Mouse (Mus musculus) olfactory bulb, adult 2 months (tissue): ENCODE data around the gene Nxt1. TPM values are rescaled to one million over a fixed set of nuclear protein-coding genes. Genes with fewer than 3 reads are reported as not detected.
A peak's percentile ranks its signal among the peaks of the same experiment; 100 is the strongest.

Experiments
- H3K27ac ChIP-seq: fragments of 200-500 bp; 2 replicates; pipeline ENCODE4 v1.5.1; 2012; ENCODE audit warnings: low read depth, low read length; ENCODE audit not compliant: insufficient read depth
- H3K4me1 ChIP-seq: fragments of 200-500 bp; 2 replicates; pipeline ENCODE4 v1.6.1; 2012; ENCODE audit warnings: low read length; ENCODE audit not compliant: control insufficient read depth, insufficient read depth
- H3K4me3 ChIP-seq: fragments of 200-500 bp; 2 replicates; pipeline ENCODE4 v1.5.1; 2012; ENCODE audit warnings: mild to moderate bottlenecking, low read depth, low read length, moderate library complexity; ENCODE audit not compliant: insufficient read depth
- CTCF ChIP-seq: fragments of 200-500 bp; IDR thresholded peaks from 2 replicates; pipeline ENCODE4 v1.5.1; 2012; ENCODE audit warnings: low read depth, mild to moderate bottlenecking, low read length, moderate library complexity; ENCODE audit not compliant: insufficient read depth
- POLR2A ChIP-seq: fragments of 200-500 bp; IDR thresholded peaks from 2 replicates; pipeline ENCODE4 v1.6.1; 2012; ENCODE audit warnings: mild to moderate bottlenecking, low read depth, low read length, moderate library complexity; ENCODE audit not compliant: insufficient read depth
- WGBS: fragments of 180-500 bp; shearing (Covaris S2); methylation state at CpG from one replicate; pipeline ENCODE4 v1.1.7; 2018; 5-methylcytosine and 5-hydroxymethylcytosine counted together
- polyA plus RNA-seq: library from polyadenylated mRNA; stranded (reverse); fragments of >200 nt; gene quantifications from 2 replicates; pipeline ENCODE4 v1.2.4, GENCODE M21; 2012; ENCODE audit warnings: low replicate concordance; ENCODE audit not compliant: missing spikeins, insufficient read depth, insufficient read length

Nxt1 gene
- polyA plus RNA-seq, 1 experiment = not detected

GRCm38 (mm10) chr2:148712326-148712725, 39.9 kb downstream of the Nxt1 start:
- WGBS = 78% methylated on average over 3 of the region's 3 CpGs
- TF ChIP-seq CTCF = no peak
- no peak for TF ChIP-seq POLR2A

GRCm38 (mm10) chr2:148717072-148717471, 44.7 kb downstream of the Nxt1 start:
- H3K4me3 ChIP-seq = no peak overlapping the region
- 46% methylated on average over 2 of the region's 2 CpGs for WGBS
- H3K27ac ChIP-seq = peak overlapping the region; percentile 97
- H3K4me1 ChIP-seq = peaks cover 17% of the 10 kb centered on the region
- TF ChIP-seq POLR2A = no peak
- TF ChIP-seq CTCF = no peak

More at GRCm38 (mm10) chr2:148712326-148712725, 39.9 kb downstream of the Nxt1 start:
- no peak overlapping the region for H3K4me3 ChIP-seq
- H3K4me1 ChIP-seq = peaks cover 21% of the 10 kb centered on the region
- H3K27ac ChIP-seq = peak overlapping the region; percentile 32; the same call in 1 of the 2 replicates

GRCm38 (mm10) chr2:148719271-148719995, 47.0 kb downstream of the Nxt1 start:
- TF ChIP-seq CTCF (no peak), POLR2A (no peak)
- peaks cover 18% of the 10 kb centered on the region for H3K4me1 ChIP-seq
- H3K27ac ChIP-seq = peak overlapping the region; percentile 89
- 60% methylated on average over 2 of the region's 2 CpGs for WGBS
- no peak overlapping the region for H3K4me3 ChIP-seq

Other genes starting within 250 kb of the Nxt1 start
- gene Cd93, start 229.0 kb upstream of the Nxt1 start, polyA plus RNA-seq = not detected in 2 replicates
- gene Gzf1, start 8.4 kb downstream of the Nxt1 start, polyA plus RNA-seq = not detected in 2 replicates
- 141 and 208 TPM in 2 replicates for gene Napb, start 59.9 kb downstream of the Nxt1 start, polyA plus RNA-seq
- gene Cstl1, start 77.8 kb downstream of the Nxt1 start, polyA plus RNA-seq = not detected in 2 replicates
- not detected in 2 replicates for gene Cst11, start 98.9 kb downstream of the Nxt1 start, polyA plus RNA-seq
- not detected in 2 replicates for gene 8030411F24Rik, start 109.4 kb downstream of the Nxt1 start, polyA plus RNA-seq
- not detected in 2 replicates for gene Cst12, start 116.8 kb downstream of the Nxt1 start, polyA plus RNA-seq
- gene Cst8, start 126.2 kb downstream of the Nxt1 start, polyA plus RNA-seq = not detected in 2 replicates
- not detected in 2 replicates for gene Cst13, start 147.5 kb downstream of the Nxt1 start, polyA plus RNA-seq
- not detected in 2 replicates for gene Cst9, start 162.5 kb downstream of the Nxt1 start, polyA plus RNA-seq
- gene 9230104L09Rik, start 192.4 kb downstream of the Nxt1 start, polyA plus RNA-seq = not detected in 2 replicates
- gene Cst3, start 203.1 kb downstream of the Nxt1 start, polyA plus RNA-seq = 616 and 1,102 TPM in 2 replicates